Mouse (Mus musculus): ENCODE measurements around the gene Ccdc6.

Gene Ccdc6

DNA sequence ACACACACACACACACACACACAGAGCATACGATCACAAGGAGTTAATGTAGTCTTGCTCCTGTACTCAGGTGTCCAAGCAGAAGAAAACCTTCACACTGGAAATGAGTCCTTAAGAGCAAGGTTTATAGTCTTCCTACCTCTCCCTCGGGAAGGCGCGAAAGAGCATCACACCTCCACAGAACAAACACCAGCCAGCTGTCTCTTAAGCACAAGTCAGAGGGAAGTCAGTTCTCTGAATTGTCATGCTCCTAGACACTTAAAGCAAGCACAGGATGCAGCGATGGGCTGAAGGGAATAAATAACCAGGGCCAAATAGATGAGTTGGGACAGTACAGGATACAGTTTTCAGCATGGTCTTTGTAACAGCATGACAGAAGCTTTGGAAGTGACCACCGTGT, 35.8 kb downstream of the Ccdc6 start:
- no peak for DNase-seq (ENCODE audit: low spot score in 2 of 2)

DNA sequence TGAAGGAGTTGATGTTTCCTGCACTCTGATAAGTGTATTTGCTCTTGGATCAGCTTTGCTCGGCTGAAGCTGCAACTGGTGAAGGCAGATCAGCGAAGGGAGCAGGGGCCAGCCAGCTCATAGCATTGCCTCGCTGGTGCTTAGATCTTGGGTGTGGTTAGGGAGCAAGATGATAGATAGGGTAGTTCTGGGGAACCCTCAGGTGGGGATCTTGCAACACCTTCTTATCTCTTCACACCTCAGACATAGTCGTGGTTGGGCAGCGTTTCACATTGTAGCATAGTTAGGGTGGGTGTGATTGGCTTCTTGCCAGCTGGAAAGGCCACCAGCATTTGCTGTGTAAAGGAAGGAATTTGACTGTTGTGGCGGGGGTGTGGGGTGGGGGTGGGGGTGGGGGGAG, 36.3 kb downstream of the Ccdc6 start:
- DNase-seq (ENCODE audit: low spot score in 2 of 2): peak in 1 of 2 experiments; percentile 38

DNA sequence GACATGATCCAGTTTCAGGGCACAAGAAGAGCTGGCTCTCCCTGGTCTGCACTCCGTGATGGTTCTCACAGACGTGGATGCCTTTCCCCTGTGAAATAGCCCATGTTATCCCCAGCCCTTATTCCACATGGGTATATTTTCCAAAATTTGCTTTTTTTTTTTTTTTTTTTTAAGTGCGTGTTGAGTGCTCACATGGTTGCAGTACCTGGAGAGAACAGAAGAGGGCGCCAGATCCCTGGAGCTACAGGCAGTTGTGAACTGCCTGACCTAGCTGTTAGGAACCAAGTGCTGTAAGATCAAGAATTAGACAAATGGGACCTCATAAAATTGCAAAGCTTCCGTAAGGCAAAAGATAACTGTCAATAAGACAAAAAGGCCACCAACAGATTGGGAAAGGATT, 38.8 kb downstream of the Ccdc6 start:
- peak; percentile 66 to 86 for DNase-seq (ENCODE audit: low spot score in 2 of 2)

DNA sequence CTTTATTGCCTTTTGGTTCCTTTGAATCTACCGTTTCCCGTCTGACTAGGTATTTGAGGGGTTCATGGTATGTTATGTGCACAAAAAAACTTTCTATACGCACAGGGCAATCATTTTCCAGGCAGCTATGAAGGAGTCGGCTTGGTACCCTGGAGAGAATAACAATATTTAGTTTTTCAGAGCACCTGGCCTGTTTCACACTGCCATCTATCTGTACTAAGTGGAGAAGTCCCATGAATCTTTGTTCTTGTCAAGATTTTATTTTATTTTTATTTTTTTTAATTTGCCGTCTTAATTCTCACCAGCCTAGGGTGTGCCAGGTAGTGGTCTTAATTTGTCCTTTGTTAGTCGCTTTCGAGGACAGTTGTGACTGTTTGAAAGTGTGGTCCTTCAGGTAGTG, 40.7 kb downstream of the Ccdc6 start:
- DNase-seq (ENCODE audit: low spot score in 2 of 2): no peak

DNA sequence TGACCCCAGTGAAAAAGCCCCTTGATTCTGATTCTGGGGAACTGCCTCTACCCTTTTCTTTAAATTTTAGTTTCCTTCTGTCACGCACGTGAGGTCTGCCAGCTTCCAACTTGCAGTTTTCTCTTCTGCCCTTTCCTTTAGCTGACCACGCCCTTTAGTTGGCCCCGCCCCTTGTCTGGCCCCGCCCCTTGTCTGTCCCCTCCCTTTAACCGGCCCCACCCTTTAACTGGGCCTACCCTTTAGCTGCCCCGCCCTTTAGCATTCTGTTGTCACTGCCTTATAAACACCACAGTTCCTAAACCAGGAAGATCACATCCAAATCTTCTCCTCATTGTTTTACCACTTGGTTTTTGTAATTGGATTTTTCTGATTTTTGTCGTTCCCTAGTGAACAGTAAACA, 41.2 kb downstream of the Ccdc6 start:
- peak; percentile 74 to 82 for DNase-seq (ENCODE audit: low spot score in 2 of 2)

DNA sequence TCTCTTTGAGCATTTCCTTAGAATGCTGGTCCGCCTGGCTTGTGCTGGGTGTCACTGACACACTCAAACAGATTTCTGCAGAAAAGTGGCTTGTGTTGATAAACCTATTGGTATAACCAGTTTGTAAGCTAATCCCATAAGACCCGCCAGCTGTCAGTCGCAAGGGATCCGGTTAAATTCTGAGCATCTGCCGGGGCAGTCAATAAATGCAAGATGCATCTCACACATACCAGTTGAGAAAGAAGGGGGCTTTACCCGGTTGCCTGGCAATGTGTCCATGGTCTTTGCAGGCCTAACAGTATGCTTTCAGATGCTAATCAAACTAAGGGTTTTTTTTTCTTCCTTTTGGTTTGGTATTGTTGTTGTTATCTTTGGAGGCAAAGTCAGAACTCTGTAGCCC, 42.4 kb downstream of the Ccdc6 start:
- no peak for DNase-seq (ENCODE audit: low spot score in 2 of 2)

DNA sequence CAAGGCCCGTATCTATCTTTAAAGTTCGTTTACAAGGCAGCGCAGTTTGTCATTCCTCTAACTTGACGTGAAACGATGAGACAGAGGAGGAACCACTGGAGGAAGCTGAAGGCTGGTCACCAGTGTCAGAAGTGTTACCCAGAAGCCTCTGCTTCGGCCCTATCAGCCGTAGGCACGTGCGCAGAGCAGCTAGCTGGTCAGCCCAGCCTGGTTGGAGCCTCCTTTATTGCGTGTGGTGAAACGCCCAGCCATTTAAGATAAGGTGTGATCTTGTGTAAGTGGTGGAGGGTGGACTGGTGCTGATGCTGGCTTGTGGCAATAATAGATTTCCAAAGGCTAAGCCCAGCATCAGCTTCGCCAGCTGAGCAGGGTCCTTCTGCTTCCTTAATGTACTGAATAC, 43.5 kb downstream of the Ccdc6 start:
- no peak for DNase-seq (ENCODE audit: low spot score in 2 of 2)

DNA sequence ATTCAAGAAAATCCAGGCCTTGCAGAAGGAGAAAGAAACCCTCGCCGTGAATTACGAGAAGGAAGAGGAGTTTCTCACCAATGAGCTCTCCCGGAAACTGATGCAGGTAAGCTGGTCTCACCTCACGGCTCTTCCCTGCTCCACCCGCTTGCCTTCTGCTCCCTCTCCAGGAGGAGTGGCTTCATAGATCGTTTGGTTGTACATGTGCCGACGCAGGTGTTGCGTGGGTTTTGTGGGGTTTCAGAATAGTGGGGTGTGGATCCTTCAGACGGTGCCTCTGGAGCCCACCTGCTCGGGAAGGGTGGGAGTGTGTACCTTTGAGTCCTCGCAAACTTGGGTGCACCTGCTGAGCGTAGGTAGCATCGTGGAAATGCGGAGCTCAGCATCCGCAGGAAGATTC, 45.7 kb downstream of the Ccdc6 start:
- DNase-seq (ENCODE audit: low spot score in 2 of 2): no peak

DNA sequence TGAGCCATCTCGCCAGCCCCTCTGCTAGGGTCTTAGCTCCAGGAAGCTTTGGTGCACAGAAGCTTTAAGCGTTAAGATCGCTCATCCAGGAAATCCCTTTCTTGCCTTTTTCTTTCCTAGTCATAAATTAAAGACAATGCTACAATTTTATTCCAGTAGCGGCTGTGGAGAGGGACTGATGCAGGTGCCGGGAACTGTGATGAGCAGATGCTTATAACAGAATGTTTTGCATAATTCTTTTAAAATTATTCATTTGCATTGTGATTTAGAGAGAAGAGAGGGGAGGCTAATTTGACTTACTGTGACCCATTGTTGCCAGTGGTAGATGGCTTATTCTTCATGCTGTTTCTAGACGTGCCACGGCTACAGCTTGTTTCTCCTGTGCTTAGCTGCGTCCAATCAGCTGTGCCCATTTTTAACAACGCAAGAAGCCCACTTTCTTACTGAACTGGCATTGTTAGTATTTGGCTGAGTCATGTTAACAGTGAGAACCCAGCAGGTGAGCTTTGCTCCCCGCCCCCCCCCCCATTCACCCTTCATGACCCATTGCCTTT, 47.2 kb downstream of the Ccdc6 start:
- no peak for DNase-seq (ENCODE audit: low spot score in 2 of 2)

DNA sequence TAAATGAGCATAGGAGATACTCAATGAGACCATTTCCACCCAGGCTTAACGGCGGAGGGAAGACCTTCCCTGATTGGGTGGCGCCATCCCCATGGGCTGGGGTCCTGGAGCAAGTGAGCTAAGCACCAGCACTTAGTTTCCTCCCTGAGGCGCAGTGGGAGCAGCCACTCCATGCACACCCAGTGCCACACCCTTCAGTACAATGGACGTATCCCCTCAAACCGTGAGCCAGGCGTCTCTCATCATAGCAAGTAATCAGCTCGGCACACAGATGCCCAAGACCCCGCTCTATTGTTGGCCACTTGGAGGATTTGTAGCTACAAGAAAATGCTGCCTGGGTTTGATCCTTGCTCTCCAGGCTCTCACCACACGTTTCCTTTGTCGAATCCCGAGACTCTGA, 49.0 kb downstream of the Ccdc6 start:
- DNase-seq (ENCODE audit: low spot score in 2 of 2): no peak

DNA sequence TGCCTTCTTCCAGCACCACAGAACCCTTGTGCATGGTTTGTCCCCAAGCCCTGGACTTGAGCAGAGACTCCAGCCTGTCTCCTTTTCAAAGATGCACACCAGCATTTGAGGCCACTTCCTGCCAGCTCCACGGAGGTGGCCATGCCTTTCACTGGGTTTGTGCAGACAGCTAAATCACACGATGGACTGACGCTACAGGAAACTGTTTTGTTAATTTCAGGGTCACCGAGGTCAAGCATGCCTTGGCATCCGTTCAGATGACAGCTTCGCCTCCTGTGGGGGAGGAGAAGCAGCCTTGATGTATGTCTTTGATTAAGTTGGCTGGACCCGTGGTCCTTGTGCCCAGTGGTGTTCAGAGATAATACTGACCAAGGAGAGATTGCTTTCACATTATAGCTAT, 52.2 kb downstream of the Ccdc6 start:
- no peak for DNase-seq (ENCODE audit: low spot score in 2 of 2)

DNA sequence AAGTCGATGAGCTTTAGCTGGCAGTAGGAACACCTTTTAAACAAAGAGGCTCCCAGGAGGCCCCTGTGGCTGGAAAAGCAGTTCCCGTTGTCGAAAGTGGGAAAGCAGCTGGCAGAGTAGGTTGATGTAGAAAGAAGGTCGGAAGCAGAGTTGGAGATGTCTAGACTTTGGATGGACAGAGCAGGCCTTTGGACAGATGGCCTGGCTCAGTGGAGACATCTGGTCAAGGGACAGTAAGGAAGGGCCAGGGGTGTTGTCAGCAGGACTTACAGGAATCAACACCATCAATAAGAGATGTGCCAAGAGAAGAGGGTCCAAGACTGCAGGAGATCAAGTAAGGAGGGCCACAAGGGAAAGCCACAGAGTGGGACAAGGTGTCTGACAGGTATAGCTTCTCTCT, 53.4 kb downstream of the Ccdc6 start:
- no peak for DNase-seq (ENCODE audit: low spot score in 2 of 2)

DNA sequence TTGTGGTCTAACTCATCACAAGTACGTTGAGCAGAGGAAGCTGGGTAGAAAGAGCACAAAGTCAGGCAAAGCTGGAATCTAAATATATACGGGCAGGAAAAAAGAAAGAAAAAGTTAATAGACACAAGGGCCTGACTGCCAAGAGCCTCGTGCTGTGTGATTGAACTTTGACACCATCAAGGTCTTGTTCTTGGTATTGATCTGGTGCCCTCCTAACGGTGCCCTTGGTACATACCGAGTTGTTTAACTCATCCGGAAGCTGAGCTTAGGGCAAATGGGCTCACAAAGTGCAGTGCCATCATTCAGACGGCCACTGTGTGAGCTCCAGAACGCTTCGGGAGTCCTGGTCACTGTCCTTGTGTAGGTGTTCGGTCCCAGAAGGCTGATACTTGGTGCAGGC, 54.2 kb downstream of the Ccdc6 start:
- DNase-seq (ENCODE audit: low spot score in 2 of 2): no peak

DNA sequence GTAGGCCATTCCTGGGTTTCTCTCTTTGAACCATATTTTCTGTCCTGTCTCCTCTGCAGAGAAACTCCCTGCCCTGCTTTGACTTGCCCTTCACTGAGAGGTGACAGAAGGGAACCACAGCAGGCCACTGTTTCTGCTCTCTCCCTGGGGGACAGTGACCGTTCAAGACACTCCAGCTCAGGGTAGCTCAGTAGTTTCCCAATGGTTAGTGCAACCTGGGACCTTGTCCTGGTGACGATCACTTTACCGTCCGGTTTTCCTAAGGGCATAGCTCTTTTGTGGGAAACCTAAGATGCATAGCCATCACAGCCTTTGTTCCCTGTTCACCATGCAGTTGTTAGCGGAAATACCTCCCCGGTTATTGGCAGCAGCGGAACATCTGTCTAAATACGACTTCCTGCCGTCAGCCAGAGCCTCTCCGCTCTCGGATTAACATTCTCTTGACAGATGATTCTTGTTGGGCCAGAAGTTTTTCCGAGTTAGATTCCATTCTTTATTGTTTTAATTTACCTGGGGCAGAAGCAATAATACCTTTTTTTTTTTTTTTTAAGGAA, 55.3 kb downstream of the Ccdc6 start:
- DNase-seq (ENCODE audit: low spot score in 2 of 2): no peak

DNA sequence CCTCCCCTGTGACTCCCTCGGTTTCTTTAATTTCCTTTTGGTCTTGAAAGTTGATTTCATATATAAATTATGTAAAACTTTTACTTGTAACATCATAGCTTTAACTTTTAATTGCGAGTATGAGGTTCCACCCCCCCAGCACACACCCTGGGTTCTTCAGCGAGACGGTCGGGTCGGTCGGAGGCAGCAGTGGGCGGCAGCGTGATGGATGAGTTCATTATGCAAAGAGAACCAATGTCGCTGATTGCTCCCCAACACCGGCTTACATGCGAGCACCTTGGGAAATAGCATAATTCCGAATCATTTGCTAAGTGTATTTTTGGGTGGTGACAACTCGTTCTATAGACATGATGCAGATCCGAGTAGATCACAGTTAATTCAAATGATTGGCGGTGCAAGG, 56.9 kb downstream of the Ccdc6 start:
- no peak for DNase-seq (ENCODE audit: low spot score in 2 of 2)

DNA sequence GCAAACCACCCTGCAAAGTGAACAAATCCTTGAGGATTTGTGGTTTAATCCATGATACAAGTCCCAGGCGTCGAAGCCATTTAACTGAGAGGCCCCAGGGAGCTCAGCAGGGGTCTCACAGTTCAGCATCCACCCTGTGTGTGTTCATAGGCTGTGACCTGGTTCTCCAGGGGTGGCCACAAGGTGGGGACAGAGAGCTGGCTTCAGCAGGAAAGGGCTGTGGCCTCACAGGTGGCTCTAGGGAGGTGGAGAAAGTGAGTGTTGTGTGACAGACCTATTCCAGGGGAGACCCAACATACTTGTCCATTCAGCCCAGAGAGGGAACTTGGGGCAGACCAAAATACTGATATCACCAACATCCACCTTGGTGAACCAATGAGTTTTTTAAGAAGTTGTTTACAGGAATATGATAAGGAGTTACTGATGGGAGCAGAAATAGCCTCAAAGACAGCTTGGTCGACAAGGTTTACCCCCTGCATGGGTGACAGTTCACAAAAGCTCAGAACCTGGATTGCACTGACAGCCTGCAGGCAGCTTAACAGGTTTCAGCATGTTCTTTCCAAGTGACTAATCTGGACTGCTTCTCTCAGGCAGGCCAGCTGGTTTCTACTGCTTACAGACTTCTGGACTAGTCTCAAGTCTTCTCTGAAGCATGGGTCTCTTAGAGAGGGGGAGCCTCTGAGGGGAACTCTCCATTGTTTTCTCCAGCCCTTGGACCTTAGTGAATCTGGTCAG, 59.7 kb downstream of the Ccdc6 start:
- peak; percentile 52 to 77 for DNase-seq (ENCODE audit: low spot score in 2 of 2)

DNA sequence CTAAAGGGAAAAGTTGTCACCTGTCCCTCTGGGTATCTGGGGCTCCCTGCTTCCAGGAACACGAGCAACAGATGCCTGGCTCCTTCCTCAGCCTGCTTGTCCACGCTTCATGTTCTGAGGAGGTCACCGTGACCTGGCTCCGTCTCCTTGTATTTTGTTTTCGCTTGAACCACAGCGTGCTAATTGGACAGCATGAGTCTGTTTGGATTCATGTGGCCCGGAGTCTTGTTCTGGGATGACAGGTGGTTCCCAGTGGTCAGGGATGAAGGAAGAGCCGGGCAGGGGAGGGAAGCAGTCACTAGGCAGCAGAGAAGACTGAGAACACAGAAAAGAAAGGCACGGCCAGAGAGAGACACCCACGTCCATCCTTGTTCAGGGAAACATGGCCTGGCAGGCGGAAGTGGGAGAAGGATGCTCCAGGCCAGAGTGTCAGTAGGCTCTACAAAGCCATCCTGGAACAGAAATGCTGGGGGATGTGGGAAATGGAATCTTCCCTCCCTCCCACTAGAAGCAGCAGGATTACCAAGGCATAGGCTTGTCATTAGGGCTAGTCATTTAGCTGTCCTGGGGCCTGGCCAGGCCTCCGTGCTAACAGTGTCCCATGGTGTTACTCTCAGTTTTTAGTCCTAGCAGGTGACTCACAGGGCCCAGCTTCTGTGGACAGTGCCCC, 62.9 kb downstream of the Ccdc6 start:
- no peak for DNase-seq (ENCODE audit: low spot score in 2 of 2)

DNA sequence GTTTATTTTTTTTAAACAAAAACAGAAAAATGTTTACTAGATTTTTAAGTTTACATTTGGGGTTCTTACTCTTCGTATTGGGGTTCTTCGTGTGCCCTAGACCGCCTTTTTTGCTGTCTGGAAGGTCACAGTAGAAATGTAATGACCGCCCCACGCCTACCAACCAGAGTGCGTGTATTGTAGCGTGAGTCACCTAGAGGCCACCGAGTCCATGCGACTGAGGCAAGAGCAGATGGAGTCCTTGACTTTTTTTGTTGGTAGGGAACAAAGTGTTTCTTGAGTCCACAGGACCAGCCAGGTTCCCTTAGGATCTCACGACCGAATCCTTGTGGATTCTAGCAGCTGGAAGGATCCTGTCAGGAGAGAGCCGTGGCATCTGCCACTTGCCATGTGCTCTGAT, 63.9 kb downstream of the Ccdc6 start:
- DNase-seq (ENCODE audit: low spot score in 2 of 2): no peak

DNA sequence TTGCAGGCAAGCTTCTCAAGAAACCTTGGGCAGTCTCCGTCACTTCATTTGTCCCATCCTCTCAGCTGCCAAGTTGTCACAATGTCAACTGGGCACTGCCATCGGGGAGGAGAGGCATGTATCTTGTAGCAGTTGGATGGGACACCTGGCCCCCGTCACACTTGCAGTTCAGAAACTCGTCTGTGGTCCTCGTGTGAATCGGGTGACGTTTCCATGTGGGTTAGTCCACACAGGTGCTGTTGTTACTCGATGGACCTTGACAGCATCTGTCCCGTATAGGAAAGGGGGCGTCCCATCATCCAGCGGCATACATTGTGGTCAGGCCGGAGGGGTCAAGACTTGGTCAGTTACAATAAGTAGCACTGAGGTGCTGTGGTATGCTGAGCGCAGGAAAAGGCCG, 64.6 kb downstream of the Ccdc6 start:
- DNase-seq (ENCODE audit: low spot score in 2 of 2): no peak

DNA sequence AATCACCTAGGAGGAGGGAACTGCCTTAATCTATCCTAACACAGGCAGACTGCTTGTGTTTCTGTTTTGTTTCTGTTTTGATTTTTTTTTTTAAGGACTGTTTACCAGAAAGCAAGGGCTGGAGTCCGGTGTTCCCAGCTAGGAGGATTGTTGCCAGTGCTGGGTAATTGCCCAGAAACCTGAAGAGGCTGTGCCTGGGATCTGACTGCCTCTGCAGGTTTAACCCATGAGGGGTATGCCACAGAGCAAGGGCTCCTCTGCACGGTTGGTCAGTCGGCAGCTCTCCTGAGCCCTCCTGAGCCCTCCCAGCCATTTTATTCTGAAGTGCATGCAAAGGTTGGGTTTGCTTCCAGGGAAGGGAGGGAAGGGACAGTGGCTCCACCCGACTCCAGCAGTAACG, 66.8 kb downstream of the Ccdc6 start:
- no peak for DNase-seq (ENCODE audit: low spot score in 2 of 2)

DNA sequence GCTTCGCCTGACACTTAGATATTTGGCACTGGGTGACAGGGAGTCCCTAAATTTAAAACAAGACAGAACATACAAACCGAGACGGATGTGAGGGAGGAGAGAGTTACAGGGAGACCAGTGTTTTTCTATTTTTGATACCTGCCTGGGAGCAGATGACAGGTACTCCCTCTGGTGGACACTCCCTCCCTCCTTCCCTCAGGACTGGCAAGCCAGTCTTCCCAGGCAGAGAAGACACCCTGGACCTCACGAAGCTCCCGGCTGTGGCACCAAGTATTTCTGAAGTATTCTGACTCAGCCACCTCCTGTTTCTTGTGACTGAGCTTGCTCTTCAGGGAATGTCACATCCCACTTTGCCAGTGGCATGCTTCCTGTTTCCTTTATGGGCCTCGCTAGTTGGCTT, 69.0 kb downstream of the Ccdc6 start:
- no peak for DNase-seq (ENCODE audit: low spot score in 2 of 2)

DNA sequence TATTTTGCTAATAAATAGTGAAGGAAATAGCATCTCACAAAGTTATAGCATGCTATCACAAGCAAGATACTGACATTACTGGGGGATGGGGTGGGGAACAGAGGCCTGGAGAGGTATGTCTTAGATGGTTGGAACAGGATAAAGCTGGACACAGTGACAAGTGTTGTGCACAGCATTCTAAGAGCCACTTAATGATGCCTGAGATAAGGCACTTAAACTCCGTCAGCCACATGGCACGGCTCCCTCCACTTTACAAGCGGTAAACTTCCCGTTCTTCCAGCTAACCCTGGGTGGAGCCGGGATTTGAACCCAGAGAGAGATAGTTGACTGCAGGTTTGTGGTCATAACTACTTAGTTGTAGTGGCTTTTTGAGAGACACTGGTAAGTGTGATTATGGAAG, 69.5 kb downstream of the Ccdc6 start:
- DNase-seq (ENCODE audit: low spot score in 2 of 2): no peak

DNA sequence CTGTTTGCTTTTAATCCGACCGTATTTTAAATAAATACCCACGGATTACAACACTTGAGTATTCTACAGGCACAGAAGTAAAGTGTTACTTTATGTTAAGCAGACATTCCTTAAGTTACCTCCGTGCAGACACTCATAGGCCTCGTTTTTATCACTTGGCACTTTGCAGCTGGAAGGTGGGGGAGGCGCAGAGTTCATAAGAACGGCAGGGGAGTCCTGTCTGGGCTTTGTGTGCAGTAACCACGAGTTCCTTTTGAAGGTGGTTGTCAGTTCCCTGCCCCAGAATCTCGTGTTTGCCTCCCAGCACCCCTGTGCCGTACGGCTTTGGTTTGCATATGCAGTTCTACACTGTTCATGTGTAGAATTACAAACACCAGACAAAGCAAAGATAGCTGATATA, 70.7 kb downstream of the Ccdc6 start:
- no peak for DNase-seq (ENCODE audit: low spot score in 2 of 2)
